Comparison of ENCODE assay signal across 22 mouse cellular contexts in the genomic region with DNA sequence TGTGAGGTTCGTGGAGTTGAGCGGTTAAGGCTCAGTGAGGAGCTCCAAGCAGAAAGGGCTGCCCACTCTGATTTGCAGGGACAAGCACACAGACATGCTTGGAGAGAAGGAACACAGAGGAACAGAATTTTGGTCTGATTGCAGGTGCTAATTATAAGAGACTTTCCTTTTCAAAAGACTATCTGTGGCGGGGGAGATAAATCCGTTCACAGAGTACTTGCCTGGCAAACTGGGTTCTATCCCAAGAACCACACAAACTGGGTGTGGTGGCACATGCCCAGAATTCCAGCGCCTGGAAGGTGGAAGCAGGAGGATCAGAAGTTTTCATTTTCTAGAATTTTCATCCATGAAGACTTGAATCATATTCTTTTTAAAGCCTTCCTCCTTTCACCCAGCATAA. TPM values are rescaled to one million over a fixed set of nuclear protein-coding genes. Genes with fewer than 3 reads are reported as not detected.
A peak's percentile ranks its signal among the peaks of the same experiment; 100 is the strongest.
DNase-seq lines count a peak whose midpoint lies in the region; ATAC-seq and TF ChIP-seq lines count a peak whose summit lies in the region.
"Had no signal": no experiment of that assay in that cellular context is flagged by ENCODE, and none has a peak within 500 bp of the region (broad histone marks: within the 10 kb centered on the region; RNA-seq: fewer than 3 reads in every experiment).

No protein-coding gene starts in this region.

- no peaks in the 10 kb centered on the region for H3K9me3 ChIP-seq in E14TG2a.4 (ENCODE audit: low read length)
- H3K9me3 ChIP-seq: embryonic facial prominence, embryonic 13.5 days; embryonic facial prominence, embryonic 15.5 days; forebrain, embryonic 10.5 days; forebrain, embryonic 12.5 days had no signal

- no peaks in the 10 kb centered on the region for H3K36me3 ChIP-seq in E14TG2a.4 (ENCODE audit: insufficient read depth, low read length)
- H3K36me3 ChIP-seq: embryonic facial prominence, embryonic 13.5 days; embryonic facial prominence, embryonic 15.5 days; forebrain, embryonic 10.5 days; forebrain, embryonic 12.5 days had no signal

- TF ChIP-seq POLR2A in cortical plate, adult 2 months (IDR thresholded peaks at IDR 0.05; ENCODE audit: extremely low read depth, insufficient read depth, low read length) = no peak

- peaks cover 24% of the 10 kb centered on the region for H3K4me1 ChIP-seq in E14TG2a.4 (replicated peaks; ENCODE audit: low read depth, low read length)
- peaks cover 6% of the 10 kb centered on the region for H3K4me1 ChIP-seq in cortical plate, adult 2 months (ENCODE audit: control insufficient read depth, insufficient read depth, low read length)

- TF ChIP-seq CTCF in E14TG2a.4 (conservative IDR thresholded peaks at IDR 0.05; ENCODE audit: low read length) = no peak
- TF ChIP-seq CTCF in cortical plate, adult 2 months (IDR thresholded peaks at IDR 0.05; ENCODE audit: extremely low read depth, insufficient read depth, low read length) = no peak

- DNase-seq in frontal cortex, postnatal 14 days (ENCODE audit: low spot score in 2 of 2) = no peak
- no peak for DNase-seq in cerebellum, adult 9-11 months
- no peak for DNase-seq in testis, postnatal 10 days (ENCODE audit: low spot score)
- DNase-seq: adrenal gland, adult 2 months; adrenal gland, postnatal 10 days; adrenal gland, postnatal 25 days; cerebellum, adult 2 months; cerebellum, adult 9-10 months; cerebellum, postnatal 14 days; embryo, embryonic 11 days had no signal

- peak overlapping the region; percentile 91 for H3K27ac ChIP-seq in cortical plate, adult 2 months (ENCODE audit: insufficient read depth, low read length)
- H3K27ac ChIP-seq: embryonic facial prominence, embryonic 13.5 days; embryonic facial prominence, embryonic 15.5 days; forebrain, embryonic 10.5 days; forebrain, embryonic 12.5 days had no signal

- H3K27me3 ChIP-seq in E14TG2a.4 (ENCODE audit: insufficient read depth, low read length) = no peaks in the 10 kb centered on the region; the same call in 1 of the 2 replicates
- H3K27me3 ChIP-seq: CH12.LX; embryonic facial prominence, embryonic 13.5 days; embryonic facial prominence, embryonic 15.5 days had no signal

- peak overlapping the region; percentile 7; the same call in 1 of the 2 replicates for H3K4me3 ChIP-seq in E14TG2a.4 (replicated peaks; ENCODE audit: low read length)
- no peak overlapping the region for H3K4me3 ChIP-seq in cortical plate, adult 2 months (ENCODE audit: insufficient read depth, low read length)
- H3K4me3 ChIP-seq: embryonic facial prominence, embryonic 13.5 days; embryonic facial prominence, embryonic 15.5 days; erythroblast, embryonic 14.5 days; forebrain, embryonic 10.5 days; forebrain, embryonic 12.5 days had no signal

- peak; percentile 17; the same call in 1 of the 2 replicates for ATAC-seq in frontal cortex, adult (ENCODE audit: low TSS enrichment)
- ATAC-seq: CD4-positive, CD25-positive, alpha-beta regulatory T cell, adult 4 months; forebrain, embryonic 14.5 days; forebrain, embryonic 16.5 days had no signal

RNA-seq across cellular contexts. Expression of gene Lactb, which starts 1.8 kb away (rescaled TPM):
- 18.2 and 18.5 TPM in 2 replicates for polyA plus RNA-seq in cortical plate, adult 2 months (2012; rRNA removed)

RNA-seq across cellular contexts. Expression of gene Rps27l, which starts 31.2 kb away (rescaled TPM):
- 43.3 and 54.1 TPM in 2 replicates for polyA plus RNA-seq in cortical plate, adult 2 months (2012; rRNA removed)

RNA-seq across cellular contexts. Expression of gene Rab8b, which starts 57.6 kb away (rescaled TPM):
- 17.4 and 17.9 TPM in 2 replicates for polyA plus RNA-seq in cortical plate, adult 2 months (2012; rRNA removed)
